Mouse (Mus musculus): ENCODE measurements around the gene Fam149b. TPM values are rescaled to one million over a fixed set of nuclear protein-coding genes. Genes with fewer than 3 reads are reported as not detected.

The Fam149b gene
- polyA plus RNA-seq, 1 experiment, result 11.5 TPM

DNA sequence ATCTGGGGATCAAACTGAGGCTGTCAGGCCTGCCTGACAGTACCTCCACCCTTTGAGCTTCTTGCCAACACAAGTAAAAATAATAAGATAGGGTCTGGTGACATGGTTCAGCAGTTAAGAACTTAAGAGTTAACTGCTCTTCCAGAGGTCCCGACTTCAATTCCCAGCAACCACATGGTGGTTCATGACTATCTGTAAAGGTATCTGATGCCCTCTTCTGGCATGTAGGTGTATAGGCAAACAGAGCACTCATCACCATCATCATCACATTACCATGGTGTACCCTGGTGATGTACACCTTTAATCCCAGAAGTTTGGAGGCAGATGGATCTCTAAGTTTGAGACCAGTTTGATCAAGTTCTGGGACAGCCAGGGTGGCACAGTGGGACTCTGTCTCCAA lies 80.6 kb downstream of the Fam149b start:
- TF ChIP-seq SRF (IDR thresholded peaks at IDR 0.05; ENCODE audit: control insufficient read depth, insufficient read length, low read depth) (no peak), E2F4 (IDR thresholded peaks at IDR 0.05; ENCODE audit: insufficient read depth) (no peak), MYOG (IDR thresholded peaks at IDR 0.05; ENCODE audit: control insufficient read depth in 1 of 3, insufficient read depth in 1 of 3, insufficient read length in 2 of 3, low read depth in 2 of 3) (no peak), TCF12 (IDR thresholded peaks at IDR 0.05; ENCODE audit: insufficient read depth, poor library complexity, severe bottlenecking) (no peak), MAX (IDR thresholded peaks at IDR 0.05; ENCODE audit: low read depth) (no peak), REST (IDR thresholded peaks at IDR 0.05; ENCODE audit: insufficient read depth, insufficient read length) (no peak), CEBPB (IDR thresholded peaks at IDR 0.05; ENCODE audit: insufficient read depth, poor library complexity, severe bottlenecking) (no peak), TCF3 (IDR thresholded peaks at IDR 0.05; ENCODE audit: insufficient read length, low read depth) (no peak), POLR2AphosphoS2 (IDR thresholded peaks at IDR 0.05; ENCODE audit: insufficient read length, low read depth) (no peak), MYOD1 (IDR thresholded peaks at IDR 0.05; ENCODE audit: control insufficient read depth in 1 of 3, insufficient read length in 2 of 3, low read depth in 2 of 3) (no peak), USF1 (IDR thresholded peaks at IDR 0.05; ENCODE audit: low read depth) (no peak)
- Histone ChIP-seq H3K4me3 (no peak overlapping the region), H3K79me2 (ENCODE audit: control insufficient read depth, insufficient read depth) (no peaks in the 10 kb centered on the region), H3K4me2 (ENCODE audit: low read depth) (no peak overlapping the region), H3K27me3 (ENCODE audit: control insufficient read depth, insufficient read depth, insufficient read length) (no peaks in the 10 kb centered on the region), H3K36me3 (ENCODE audit: control insufficient read depth, insufficient read depth) (no peaks in the 10 kb centered on the region), H3ac (ENCODE audit: control insufficient read depth, insufficient read length) (no peak overlapping the region)

DNA sequence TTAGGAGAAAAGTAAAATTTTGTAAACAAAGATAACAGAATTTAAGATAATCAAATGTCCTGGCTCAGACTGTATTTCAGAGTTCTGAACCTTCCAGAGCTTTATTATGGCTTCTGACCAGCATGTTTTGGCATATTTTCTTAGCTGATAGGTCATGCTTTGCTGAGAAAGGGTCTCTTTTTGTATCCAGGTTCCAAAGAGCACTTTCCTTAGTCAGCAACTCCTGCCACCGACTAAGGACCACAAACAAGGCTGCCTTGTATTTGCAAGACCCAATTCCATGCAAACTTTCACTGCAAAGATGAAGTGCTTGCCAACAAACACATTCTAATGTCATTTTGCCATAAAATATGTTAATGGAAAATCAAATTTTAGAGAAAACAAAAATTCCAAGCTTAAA lies 81.9 kb downstream of the Fam149b start:
- TF ChIP-seq MYOD1 (IDR thresholded peaks at IDR 0.05; ENCODE audit: control insufficient read depth in 1 of 3, insufficient read length in 2 of 3, low read depth in 2 of 3) (no peak), MYOG (IDR thresholded peaks at IDR 0.05; ENCODE audit: control insufficient read depth in 1 of 3, insufficient read depth in 1 of 3, insufficient read length in 2 of 3, low read depth in 2 of 3) (no peak), CEBPB (IDR thresholded peaks at IDR 0.05; ENCODE audit: insufficient read depth, poor library complexity, severe bottlenecking) (no peak), REST (IDR thresholded peaks at IDR 0.05; ENCODE audit: insufficient read depth, insufficient read length) (no peak), POLR2AphosphoS2 (IDR thresholded peaks at IDR 0.05; ENCODE audit: insufficient read length, low read depth) (no peak), TCF12 (IDR thresholded peaks at IDR 0.05; ENCODE audit: insufficient read depth, poor library complexity, severe bottlenecking) (no peak), SRF (IDR thresholded peaks at IDR 0.05; ENCODE audit: control insufficient read depth, insufficient read length, low read depth) (no peak), MAX (IDR thresholded peaks at IDR 0.05; ENCODE audit: low read depth) (no peak), E2F4 (IDR thresholded peaks at IDR 0.05; ENCODE audit: insufficient read depth) (no peak), USF1 (IDR thresholded peaks at IDR 0.05; ENCODE audit: low read depth) (no peak)
- Histone ChIP-seq H3K4me2 (ENCODE audit: low read depth) (no peak overlapping the region), H3ac (ENCODE audit: control insufficient read depth, insufficient read length) (no peak overlapping the region), H3K27me3 (ENCODE audit: control insufficient read depth, insufficient read depth, insufficient read length) (no peaks in the 10 kb centered on the region), H3K36me3 (ENCODE audit: control insufficient read depth, insufficient read depth) (no peaks in the 10 kb centered on the region), H3K4me3 (no peak overlapping the region), H3K79me2 (ENCODE audit: control insufficient read depth, insufficient read depth) (no peaks in the 10 kb centered on the region)

DNA sequence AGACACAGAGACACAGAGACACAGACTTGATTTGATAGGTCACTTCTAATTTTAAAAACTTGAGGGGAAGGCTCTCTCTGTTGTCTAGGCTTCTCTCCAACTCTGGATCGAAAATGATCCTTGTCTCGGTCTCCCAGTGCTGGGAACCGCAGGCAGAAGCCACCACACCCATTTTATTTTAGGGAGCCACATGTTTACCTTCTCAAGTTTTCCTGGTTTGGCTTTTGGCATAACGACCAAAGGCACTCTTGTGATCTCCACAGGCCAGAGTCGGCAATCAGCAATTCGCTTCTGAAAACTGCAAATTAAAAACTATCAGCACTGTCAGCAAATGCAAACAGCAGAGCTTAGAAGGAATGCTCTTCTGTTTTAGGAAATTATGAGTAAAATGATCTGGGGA lies 83.8 kb downstream of the Fam149b start:
- peak overlapping the region; percentile 72 for H3K4me2 ChIP-seq (ENCODE audit: low read depth)
- no peaks in the 10 kb centered on the region for H3K36me3 ChIP-seq (ENCODE audit: control insufficient read depth, insufficient read depth)
- no peak for TF ChIP-seq CEBPB (IDR thresholded peaks at IDR 0.05; ENCODE audit: insufficient read depth, poor library complexity, severe bottlenecking)
- TF ChIP-seq TCF12 (IDR thresholded peaks at IDR 0.05; ENCODE audit: insufficient read depth, poor library complexity, severe bottlenecking), result no peak
- TF ChIP-seq MAX (IDR thresholded peaks at IDR 0.05; ENCODE audit: low read depth), result no peak
- TF ChIP-seq TCF3 (IDR thresholded peaks at IDR 0.05; ENCODE audit: insufficient read length, low read depth), result no peak
- no peak for TF ChIP-seq POLR2AphosphoS2 (IDR thresholded peaks at IDR 0.05; ENCODE audit: insufficient read length, low read depth)
- TF ChIP-seq POLR2A (IDR thresholded peaks at IDR 0.05; ENCODE audit: insufficient read length, low read depth), result no peak
- TF ChIP-seq MYOG (IDR thresholded peaks at IDR 0.05; ENCODE audit: control insufficient read depth in 1 of 3, insufficient read depth in 1 of 3, insufficient read length in 2 of 3, low read depth in 2 of 3), result no peak
- no peak for TF ChIP-seq USF1 (IDR thresholded peaks at IDR 0.05; ENCODE audit: low read depth)
- no peak for TF ChIP-seq E2F4 (IDR thresholded peaks at IDR 0.05; ENCODE audit: insufficient read depth)
- no peak for TF ChIP-seq REST (IDR thresholded peaks at IDR 0.05; ENCODE audit: insufficient read depth, insufficient read length)
- TF ChIP-seq MYOD1 (IDR thresholded peaks at IDR 0.05; ENCODE audit: control insufficient read depth in 1 of 3, insufficient read length in 2 of 3, low read depth in 2 of 3), result no peak
- TF ChIP-seq SRF (IDR thresholded peaks at IDR 0.05; ENCODE audit: control insufficient read depth, insufficient read length, low read depth), result no peak
- no peak overlapping the region for H3ac ChIP-seq (ENCODE audit: control insufficient read depth, insufficient read length)
- H3K79me2 ChIP-seq (ENCODE audit: control insufficient read depth, insufficient read depth), result no peaks in the 10 kb centered on the region
- no peak overlapping the region for H3K4me3 ChIP-seq
- no peaks in the 10 kb centered on the region for H3K27me3 ChIP-seq (ENCODE audit: control insufficient read depth, insufficient read depth, insufficient read length)

DNA sequence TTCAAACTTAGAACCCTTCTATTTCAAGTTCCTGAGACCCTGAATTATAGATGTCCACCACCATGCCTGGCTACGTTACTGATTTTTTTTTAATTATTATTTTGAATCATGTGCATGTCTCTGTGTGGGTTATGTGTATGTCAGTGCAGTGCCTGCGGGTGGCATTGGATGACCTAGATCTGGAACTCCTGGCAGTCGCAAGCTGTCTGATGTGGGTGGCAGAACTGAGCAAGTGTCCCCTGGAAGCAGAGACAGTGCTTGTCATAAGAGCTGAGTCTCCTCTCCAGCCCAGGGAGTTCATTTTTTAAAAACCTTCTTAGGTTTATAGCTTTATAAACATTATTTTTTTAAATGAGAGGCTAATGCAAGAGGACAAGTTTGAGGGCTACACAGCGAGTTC lies 84.5 kb downstream of the Fam149b start:
- H3K4me3 ChIP-seq, result no peak overlapping the region

More for the DNA sequence above, 84.5 kb downstream of the Fam149b start:
- no peaks in the 10 kb centered on the region for H3K27me3 ChIP-seq (ENCODE audit: control insufficient read depth, insufficient read depth, insufficient read length)
- TF ChIP-seq USF1 (IDR thresholded peaks at IDR 0.05; ENCODE audit: low read depth) (no peak), TCF12 (IDR thresholded peaks at IDR 0.05; ENCODE audit: insufficient read depth, poor library complexity, severe bottlenecking) (no peak), SRF (IDR thresholded peaks at IDR 0.05; ENCODE audit: control insufficient read depth, insufficient read length, low read depth) (no peak), REST (IDR thresholded peaks at IDR 0.05; ENCODE audit: insufficient read depth, insufficient read length) (no peak), POLR2AphosphoS2 (IDR thresholded peaks at IDR 0.05; ENCODE audit: insufficient read length, low read depth) (no peak), CEBPB (IDR thresholded peaks at IDR 0.05; ENCODE audit: insufficient read depth, poor library complexity, severe bottlenecking) (no peak)
- no peak overlapping the region for H3ac ChIP-seq (ENCODE audit: control insufficient read depth, insufficient read length)
- H3K36me3 ChIP-seq (ENCODE audit: control insufficient read depth, insufficient read depth), result no peaks in the 10 kb centered on the region
- H3K4me2 ChIP-seq (ENCODE audit: low read depth), result peak overlapping the region; percentile 72
- H3K79me2 ChIP-seq (ENCODE audit: control insufficient read depth, insufficient read depth), result no peaks in the 10 kb centered on the region

Other genes starting within 250 kb of the Fam149b start
- 10.5 TPM for gene Saysd1, start 209.6 kb upstream of the Fam149b start, polyA plus RNA-seq (2012; fragmentation: generic; extraction: Trizol)
- 7.2 TPM for gene Kcnk5, start 166.4 kb upstream of the Fam149b start, polyA plus RNA-seq (2012; fragmentation: generic; extraction: Trizol)
- gene Kcnk16, start 79.0 kb upstream of the Fam149b start, polyA plus RNA-seq (2012; fragmentation: generic; extraction: Trizol), result not detected
- 11.1 TPM for gene Nudt13, start 53.5 kb upstream of the Fam149b start, polyA plus RNA-seq (2012; fragmentation: generic; extraction: Trizol)
- 27.0 TPM for gene Ecd, start within 50 bp of the Fam149b start, polyA plus RNA-seq (2012; fragmentation: generic; extraction: Trizol)
- 31.2 TPM for gene Dnajc9, start 40.7 kb downstream of the Fam149b start, polyA plus RNA-seq (2012; fragmentation: generic; extraction: Trizol)
- gene Mrps16, start 45.5 kb downstream of the Fam149b start, polyA plus RNA-seq (2012; fragmentation: generic; extraction: Trizol), result 70.1 TPM
- gene Cfap70, start 104.1 kb downstream of the Fam149b start, polyA plus RNA-seq (2012; fragmentation: generic; extraction: Trizol), result not detected
- 75.0 TPM for gene Anxa7, start 132.0 kb downstream of the Fam149b start, polyA plus RNA-seq (2012; fragmentation: generic; extraction: Trizol)
- 7.2 TPM for gene Mss51, start 148.7 kb downstream of the Fam149b start, polyA plus RNA-seq (2012; fragmentation: generic; extraction: Trizol)
- gene Ppp3cb, start 198.4 kb downstream of the Fam149b start, polyA plus RNA-seq (2012; fragmentation: generic; extraction: Trizol), result 36.0 TPM